Mouse (Mus musculus): ENCODE data around the gene Armh3.
A peak's percentile ranks its signal among the peaks of the same experiment; 100 is the strongest.
"Not testable (repeated sequence)": the region's sequence is repeated elsewhere in the genome, so short reads cannot be mapped to it uniquely, and the experiment has no call there.

Gene Armh3

GRCm38 (mm10) chr19:46032731-46033510 lies 34.6 kb upstream of the Armh3 start:
- DNase-seq (ENCODE audit: extremely low spot score): no peak

GRCm38 (mm10) chr19:46031689-46032432 lies 33.6 kb upstream of the Armh3 start:
- DNase-seq (ENCODE audit: extremely low spot score): no peak

GRCm38 (mm10) chr19:46030196-46030983 lies 32.1 kb upstream of the Armh3 start:
- no peak for DNase-seq (ENCODE audit: extremely low spot score)

- DNase-seq (ENCODE audit: extremely low spot score): no peak
Observed at GRCm38 (mm10) chr19:46029652-46030051, 31.4 kb upstream of the Armh3 start.

GRCm38 (mm10) chr19:46028747-46029320 lies 30.5 kb upstream of the Armh3 start:
- no peak for DNase-seq (ENCODE audit: extremely low spot score)

- no peak for DNase-seq (ENCODE audit: extremely low spot score)
Observed at GRCm38 (mm10) chr19:46026567-46026966, 28.3 kb upstream of the Armh3 start.

- DNase-seq (ENCODE audit: extremely low spot score): no peak
Observed at GRCm38 (mm10) chr19:46024959-46025358, 26.7 kb upstream of the Armh3 start.

- no peak for DNase-seq (ENCODE audit: extremely low spot score)
Observed at GRCm38 (mm10) chr19:46016023-46016422, 17.7 kb upstream of the Armh3 start.

- peak; percentile 85 for DNase-seq (ENCODE audit: extremely low spot score)
Observed at GRCm38 (mm10) chr19:46014572-46015178, 16.4 kb upstream of the Armh3 start.

GRCm38 (mm10) chr19:46005680-46006079 lies 7.4 kb upstream of the Armh3 start:
- no peak for DNase-seq (ENCODE audit: extremely low spot score)

GRCm38 (mm10) chr19:46004814-46005466 lies 6.7 kb upstream of the Armh3 start:
- DNase-seq (ENCODE audit: extremely low spot score): no peak

- peak; percentile 77 for DNase-seq (ENCODE audit: extremely low spot score)
Observed at GRCm38 (mm10) chr19:46003371-46004226, 5.3 kb upstream of the Armh3 start, which contains the start of gene Hps6. Gene Hps6 (plus strand): TSS chr19:46003508.

GRCm38 (mm10) chr19:46002279-46002678 lies 4.0 kb upstream of the Armh3 start:
- DNase-seq (ENCODE audit: extremely low spot score): no peak

- no peak for DNase-seq (ENCODE audit: extremely low spot score)
Observed at GRCm38 (mm10) chr19:45999378-45999777, 1.1 kb upstream of the Armh3 start.

GRCm38 (mm10) chr19:45998694-45999217 lies 468 bp upstream of the Armh3 start:
- no peak for DNase-seq (ENCODE audit: extremely low spot score)

- no peak for DNase-seq (ENCODE audit: extremely low spot score)
Observed at GRCm38 (mm10) chr19:45997365-45997764, 923 bp downstream of the Armh3 start.

GRCm38 (mm10) chr19:45993981-45994737 lies 4.1 kb downstream of the Armh3 start:
- no peak for DNase-seq (ENCODE audit: extremely low spot score)

- not testable (repeated sequence) for DNase-seq (ENCODE audit: extremely low spot score)
Observed at GRCm38 (mm10) chr19:45993441-45993840, 4.8 kb downstream of the Armh3 start.

- DNase-seq (ENCODE audit: extremely low spot score): no peak
Observed at GRCm38 (mm10) chr19:45991171-45991570, 7.1 kb downstream of the Armh3 start.
